Comparison of ENCODE assay signal across 7 mouse cellular contexts in the genomic region with DNA sequence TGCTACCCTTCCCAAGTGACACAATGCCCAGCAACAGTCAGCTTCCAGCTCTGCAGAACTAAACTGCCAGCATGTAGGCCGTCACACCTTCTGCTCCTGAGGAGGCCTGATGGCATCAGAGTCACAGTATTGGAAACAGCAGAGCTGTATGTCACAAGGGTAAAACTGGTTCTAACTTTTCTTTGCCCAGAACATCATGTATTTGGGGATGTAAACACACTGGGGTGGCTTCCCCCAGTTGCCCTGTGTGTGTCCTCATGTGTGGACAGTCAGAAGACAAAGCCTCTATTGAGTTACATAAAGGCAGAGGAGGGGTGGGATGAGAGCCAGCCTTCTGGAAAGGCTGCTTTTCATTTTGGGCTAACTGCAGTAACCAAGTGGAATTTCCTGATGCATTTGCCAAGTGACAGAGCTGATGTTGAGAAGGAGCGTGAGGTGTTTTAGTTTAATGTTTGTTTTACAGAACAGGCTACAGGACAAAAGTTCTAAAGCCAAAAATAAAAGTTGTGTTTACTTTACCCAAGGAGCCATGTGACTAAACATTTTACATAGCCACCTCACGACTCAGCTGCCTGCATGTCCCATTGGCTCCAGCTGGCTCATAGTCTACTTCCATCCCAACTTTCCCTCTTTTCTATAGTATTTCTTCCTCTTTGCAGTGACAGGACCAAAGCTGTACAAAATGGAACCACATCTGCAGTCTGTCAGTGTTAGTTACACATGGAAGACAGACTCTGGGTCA.
DNase-seq lines count a peak whose midpoint lies in the region; ATAC-seq lines count a peak whose summit lies in the region.

No protein-coding gene starts in this region.

- no peaks in the 10 kb centered on the region for H3K9me3 ChIP-seq in liver, embryonic 16.5 days (replicated peaks; ENCODE audit: control insufficient read depth, low read length)
- no peaks in the 10 kb centered on the region for H3K9me3 ChIP-seq in liver, embryonic 11.5 days (ENCODE audit: control insufficient read depth, low read length)
- H3K9me3 ChIP-seq in limb, embryonic 13.5 days, result no peaks in the 10 kb centered on the region

- 0 out of 2 replicates have a peak overlapping the region, but pooled peaks have one; percentile 2 for H3K27ac ChIP-seq in liver, embryonic 16.5 days (ENCODE audit: low read length)
- H3K27ac ChIP-seq in liver, embryonic 11.5 days (ENCODE audit: low read depth, low read length), result no peak overlapping the region
- H3K27ac ChIP-seq in limb, embryonic 13.5 days, result peak overlapping the region; percentile 69; the same call in 1 of the 2 replicates

- H3K4me2 ChIP-seq in liver, embryonic 16.5 days (ENCODE audit: low read depth, low read length), result no peak overlapping the region
- no peak overlapping the region for H3K4me2 ChIP-seq in liver, embryonic 11.5 days
- H3K4me2 ChIP-seq in limb, embryonic 13.5 days (replicated peaks), result no peak overlapping the region

- no peaks in the 10 kb centered on the region for H3K4me1 ChIP-seq in liver, embryonic 16.5 days (ENCODE audit: control insufficient read depth, low read depth, low read length)
- no peaks in the 10 kb centered on the region for H3K4me1 ChIP-seq in liver, embryonic 11.5 days (replicated peaks; ENCODE audit: control insufficient read depth, insufficient read depth, low read length)
- peaks cover 25% of the 10 kb centered on the region for H3K4me1 ChIP-seq in limb, embryonic 13.5 days

- DNase-seq in liver, embryonic 11.5 days (ENCODE audit: low spot score), result no peak
- DNase-seq in fibroblast of lung, adult 2 months (ENCODE audit: low read depth), result peak; percentile 98
- DNase-seq in heart, postnatal 10 days, result peak; percentile 69 to 70
- DNase-seq in spleen, postnatal 10 days (ENCODE audit: low spot score in 2 of 2), result no peak
- no peak for DNase-seq in thymus, postnatal 4 days

- WGBS in liver, embryonic 16.5 days (ENCODE audit: insufficient replicate concordance), result 63% methylated on average over 3 of the region's 3 CpGs
- 67% methylated on average over 3 of the region's 3 CpGs for WGBS in liver, embryonic 11.5 days
- WGBS in limb, embryonic 13.5 days, result 50% methylated on average over 3 of the region's 3 CpGs

- H3K36me3 ChIP-seq in liver, embryonic 16.5 days (ENCODE audit: control insufficient read depth, insufficient read depth), result peaks cover 2% of the 10 kb centered on the region; the same call in 1 of the 2 replicates
- H3K36me3 ChIP-seq in liver, embryonic 11.5 days (ENCODE audit: control insufficient read depth, insufficient read depth, low read length), result peaks cover 3% of the 10 kb centered on the region; the same call in 1 of the 2 replicates
- H3K36me3 ChIP-seq in limb, embryonic 13.5 days, result peaks cover 23% of the 10 kb centered on the region

- H3K4me3 ChIP-seq in liver, embryonic 16.5 days (ENCODE audit: low read depth, low read length), result no peak overlapping the region
- no peak overlapping the region for H3K4me3 ChIP-seq in liver, embryonic 11.5 days (ENCODE audit: low read depth, low read length)
- no peak overlapping the region for H3K4me3 ChIP-seq in limb, embryonic 13.5 days

- no peaks in the 10 kb centered on the region for H3K27me3 ChIP-seq in liver, embryonic 16.5 days (ENCODE audit: control insufficient read depth, insufficient read depth, low read depth, low read length)
- H3K27me3 ChIP-seq in liver, embryonic 11.5 days (replicated peaks; ENCODE audit: control insufficient read depth, insufficient read depth, low read length), result no peaks in the 10 kb centered on the region
- no peaks in the 10 kb centered on the region for H3K27me3 ChIP-seq in limb, embryonic 13.5 days

- ATAC-seq in liver, embryonic 16.5 days (ENCODE audit: low read depth), result peak; percentile 48
- no peak for ATAC-seq in liver, embryonic 11.5 days (replicated peaks; ENCODE audit: low FRiP score)
- peak; percentile 45; the same call in 1 of the 2 replicates for ATAC-seq in limb, embryonic 13.5 days (ENCODE audit: low FRiP score, low read depth)

- intact Hi-C loops in heart, postnatal 10 days (cut with DNase I), result no loop called here

- H3K9ac ChIP-seq in liver, embryonic 16.5 days (ENCODE audit: low read depth, low read length), result no peak overlapping the region
- no peak overlapping the region for H3K9ac ChIP-seq in liver, embryonic 11.5 days (ENCODE audit: low read depth, low read length)
- no peak overlapping the region for H3K9ac ChIP-seq in limb, embryonic 13.5 days

Comparison
In these comparisons a context has a peak if more than half of its experiments do, and no peak if none do; other contexts are left out.
1. DNase-seq: peak in fibroblast of lung, adult 2 months (single experiment) and heart, postnatal 10 days (2 of 2); none in liver, embryonic 11.5 days (single experiment), spleen, postnatal 10 days (0 of 2) and thymus, postnatal 4 days (single experiment).